Mouse (Mus musculus) embryonic facial prominence, embryonic 13.5 days (tissue): ENCODE measurements around the gene Prkg1. TPM values are rescaled to one million over a fixed set of nuclear protein-coding genes. Genes with fewer than 3 reads are reported as not detected.
"Not testable (repeated sequence)": the region's sequence is repeated elsewhere in the genome, so short reads cannot be mapped to it uniquely, and the experiment has no call there.

Experiments
- ATAC-seq: fragments of 200-750 bp; cut with Nextera tagmentation; 2 replicates; pipeline ENCODE4 v1.8.0; 2017; ENCODE audit warnings: low read depth; ENCODE audit not compliant: insufficient number of reproducible peaks, insufficient read depth, low FRiP score, low TSS enrichment
- H3K27ac ChIP-seq: fragments of 300-500 bp; sonication (generic); 2 replicates; pipeline ENCODE4 v1.5.1; 2015; ENCODE audit warnings: moderate library complexity, mild to moderate bottlenecking, inconsistent platforms
- H3K27me3 ChIP-seq: fragments of 300-500 bp; sonication (generic); 2 replicates; pipeline ENCODE4 v1.6.1; 2015; ENCODE audit warnings: mild to moderate bottlenecking, inconsistent platforms
- H3K36me3 ChIP-seq: fragments of 300-500 bp; sonication (generic); 2 replicates; pipeline ENCODE4 v1.6.1; 2015; ENCODE audit warnings: mild to moderate bottlenecking, inconsistent platforms
- H3K4me1 ChIP-seq: fragments of 300-500 bp; sonication (generic); 2 replicates; pipeline ENCODE4 v1.6.1; 2015; ENCODE audit warnings: inconsistent platforms
- H3K4me2 ChIP-seq: fragments of 300-500 bp; sonication (generic); 2 replicates; pipeline ENCODE4 v1.6.1; 2015; ENCODE audit warnings: moderate library complexity, mild to moderate bottlenecking, inconsistent platforms
- H3K4me3 ChIP-seq: fragments of 300-500 bp; sonication (generic); 2 replicates; pipeline ENCODE4 v1.5.1; 2015; ENCODE audit warnings: mild to moderate bottlenecking, inconsistent platforms
- H3K9ac ChIP-seq: fragments of 300-500 bp; sonication (generic); 2 replicates; pipeline ENCODE4 v1.6.1; 2015; ENCODE audit warnings: mild to moderate bottlenecking, inconsistent platforms
- H3K9me3 ChIP-seq: fragments of 300-500 bp; sonication (generic); 2 replicates; pipeline ENCODE4 v1.6.1; 2016; ENCODE audit warnings: inconsistent platforms
- WGBS: fragments of 180-500 bp; shearing (Covaris S2); methylation state at CpG from one replicate; pipeline ENCODE4 v1.1.7; 2015; ENCODE audit warnings: mixed read lengths; 5-methylcytosine and 5-hydroxymethylcytosine counted together
- polyA plus RNA-seq: library from polyadenylated mRNA; unstranded; fragments of >200 nt; fragmentation: Nextera tagmentation; extraction: Ambion mirVana; gene quantifications from 2 replicates; pipeline ENCODE4 v1.2.1, GENCODE M21; 2015

Prkg1 gene
- polyA plus RNA-seq, 1 experiment from 2014 or later = 9.1 TPM

GRCm38 (mm10) chr19:31279797-31280486 lies 484.9 kb downstream of the Prkg1 start:
- Histone ChIP-seq H3K9me3 (no peaks in the 10 kb centered on the region), H3K4me1 (no peaks in the 10 kb centered on the region), H3K27ac (no peak overlapping the region), H3K27me3 (no peaks in the 10 kb centered on the region), H3K4me3 (no peak overlapping the region), H3K4me2 (no peak overlapping the region), H3K36me3 (no peaks in the 10 kb centered on the region), H3K9ac (no peak overlapping the region)
- 78% methylated on average over 7 of the region's 7 CpGs for WGBS
- ATAC-seq = no peak

- H3K9me3 ChIP-seq = no peaks in the 10 kb centered on the region
- H3K4me3 ChIP-seq = no peak overlapping the region
- H3K9ac ChIP-seq = no peak overlapping the region
- no peaks in the 10 kb centered on the region for H3K27me3 ChIP-seq
- WGBS = 90% methylated on average over 1 of the region's 1 CpGs
- no peak overlapping the region for H3K4me2 ChIP-seq
- H3K27ac ChIP-seq = no peak overlapping the region
- H3K4me1 ChIP-seq = peaks cover 9% of the 10 kb centered on the region
- ATAC-seq = no peak
- H3K36me3 ChIP-seq = no peaks in the 10 kb centered on the region
Measured at GRCm38 (mm10) chr19:31262438-31262837, 502.4 kb downstream of the Prkg1 start.

- Histone ChIP-seq H3K36me3 (no peaks in the 10 kb centered on the region), H3K9me3 (no peaks in the 10 kb centered on the region), H3K4me1 (peaks cover 9% of the 10 kb centered on the region), H3K27ac (peak overlapping the region; percentile 51; the same call in 1 of the 2 replicates), H3K9ac (no peak overlapping the region), H3K4me2 (no peak overlapping the region), H3K4me3 (no peak overlapping the region), H3K27me3 (no peaks in the 10 kb centered on the region)
- ATAC-seq = no peak
Measured at GRCm38 (mm10) chr19:31260494-31260893, 504.3 kb downstream of the Prkg1 start.

- Histone ChIP-seq H3K9ac (no peak overlapping the region), H3K4me1 (peaks cover 6% of the 10 kb centered on the region), H3K27me3 (no peaks in the 10 kb centered on the region), H3K9me3 (no peaks in the 10 kb centered on the region), H3K36me3 (no peaks in the 10 kb centered on the region), H3K27ac (no peak overlapping the region), H3K4me2 (no peak overlapping the region), H3K4me3 (no peak overlapping the region)
- ATAC-seq = no peak
- 42% methylated on average over 2 of the region's 2 CpGs for WGBS
Measured at GRCm38 (mm10) chr19:31255780-31256179, 509.1 kb downstream of the Prkg1 start.

GRCm38 (mm10) chr19:31232410-31232809 lies 532.4 kb downstream of the Prkg1 start:
- Histone ChIP-seq H3K9ac (no peak overlapping the region), H3K4me3 (no peak overlapping the region), H3K27me3 (no peaks in the 10 kb centered on the region), H3K4me2 (no peak overlapping the region), H3K27ac (no peak overlapping the region), H3K4me1 (no peaks in the 10 kb centered on the region), H3K9me3 (no peaks in the 10 kb centered on the region), H3K36me3 (no peaks in the 10 kb centered on the region)
- no peak for ATAC-seq

GRCm38 (mm10) chr19:31228385-31228784 lies 536.4 kb downstream of the Prkg1 start:
- WGBS = 82% methylated on average over 3 of the region's 3 CpGs

GRCm38 (mm10) chr19:31223457-31223856 lies 541.4 kb downstream of the Prkg1 start:
- no peaks in the 10 kb centered on the region for H3K27me3 ChIP-seq
- H3K4me1 ChIP-seq = no peaks in the 10 kb centered on the region
- no peak overlapping the region for H3K4me2 ChIP-seq
- H3K4me3 ChIP-seq = no peak overlapping the region
- ATAC-seq = no peak
- no peak overlapping the region for H3K27ac ChIP-seq
- H3K9ac ChIP-seq = no peak overlapping the region
- no peaks in the 10 kb centered on the region for H3K36me3 ChIP-seq
- 95% methylated on average over 1 of the region's 1 CpGs for WGBS
- H3K9me3 ChIP-seq = no peaks in the 10 kb centered on the region

More at GRCm38 (mm10) chr19:31228385-31228784, 536.4 kb downstream of the Prkg1 start:
- H3K4me3 ChIP-seq = no peak overlapping the region
- H3K9ac ChIP-seq = no peak overlapping the region
- H3K4me1 ChIP-seq = no peaks in the 10 kb centered on the region
- no peak for ATAC-seq
- H3K4me2 ChIP-seq = no peak overlapping the region
- no peaks in the 10 kb centered on the region for H3K36me3 ChIP-seq
- no peaks in the 10 kb centered on the region for H3K27me3 ChIP-seq
- no peak overlapping the region for H3K27ac ChIP-seq
- H3K9me3 ChIP-seq = no peaks in the 10 kb centered on the region

- 82% methylated on average over 4 of the region's 4 CpGs for WGBS
- ATAC-seq = not testable (repeated sequence)
Measured at GRCm38 (mm10) chr19:31219261-31219660, 545.6 kb downstream of the Prkg1 start.

GRCm38 (mm10) chr19:31210850-31211249 lies 554.0 kb downstream of the Prkg1 start:
- no peaks in the 10 kb centered on the region for H3K27me3 ChIP-seq
- no peaks in the 10 kb centered on the region for H3K9me3 ChIP-seq
- no peaks in the 10 kb centered on the region for H3K36me3 ChIP-seq
- H3K4me3 ChIP-seq = no peak overlapping the region
- H3K4me2 ChIP-seq = no peak overlapping the region
- ATAC-seq = no peak
- no peak overlapping the region for H3K9ac ChIP-seq
- 67% methylated on average over 3 of the region's 3 CpGs for WGBS
- H3K4me1 ChIP-seq = 0 out of 2 replicates have a peak, but pooled peaks cover 3% of the 10 kb centered on the region
- no peak overlapping the region for H3K27ac ChIP-seq

More at GRCm38 (mm10) chr19:31219261-31219660, 545.6 kb downstream of the Prkg1 start:
- H3K4me2 ChIP-seq, H3K36me3 ChIP-seq, H3K27ac ChIP-seq, H3K9ac ChIP-seq, H3K4me3 ChIP-seq, H3K9me3 ChIP-seq, H3K4me1 ChIP-seq, H3K27me3 ChIP-seq: not testable (repeated sequence)

GRCm38 (mm10) chr19:31210449-31210848 lies 554.4 kb downstream of the Prkg1 start:
- H3K9me3 ChIP-seq = no peaks in the 10 kb centered on the region

GRCm38 (mm10) chr19:31199583-31199982 lies 565.2 kb downstream of the Prkg1 start:
- Histone ChIP-seq H3K4me1 (no peaks in the 10 kb centered on the region), H3K27me3 (no peaks in the 10 kb centered on the region), H3K9me3 (no peaks in the 10 kb centered on the region), H3K4me3 (no peak overlapping the region), H3K9ac (no peak overlapping the region), H3K27ac (no peak overlapping the region), H3K4me2 (0 out of 2 replicates have a peak overlapping the region, but pooled peaks have one; percentile 0), H3K36me3 (no peaks in the 10 kb centered on the region)
- WGBS = 39% methylated on average over 5 of the region's 5 CpGs
- no peak for ATAC-seq

More at GRCm38 (mm10) chr19:31210449-31210848, 554.4 kb downstream of the Prkg1 start:
- H3K4me3 ChIP-seq = no peak overlapping the region
- ATAC-seq = no peak
- H3K27ac ChIP-seq = no peak overlapping the region
- H3K36me3 ChIP-seq = no peaks in the 10 kb centered on the region
- H3K4me2 ChIP-seq = no peak overlapping the region
- 32% methylated on average over 2 of the region's 2 CpGs for WGBS
- H3K9ac ChIP-seq = no peak overlapping the region
- H3K4me1 ChIP-seq = 0 out of 2 replicates have a peak, but pooled peaks cover 3% of the 10 kb centered on the region
- H3K27me3 ChIP-seq = no peaks in the 10 kb centered on the region

GRCm38 (mm10) chr19:31198461-31198860 lies 566.4 kb downstream of the Prkg1 start:
- no peak for ATAC-seq
- no peak overlapping the region for H3K27ac ChIP-seq
- H3K4me3 ChIP-seq = no peak overlapping the region
- no peaks in the 10 kb centered on the region for H3K4me1 ChIP-seq
- H3K9ac ChIP-seq = no peak overlapping the region
- no peak overlapping the region for H3K4me2 ChIP-seq
- H3K36me3 ChIP-seq = no peaks in the 10 kb centered on the region
- H3K9me3 ChIP-seq = no peaks in the 10 kb centered on the region
- no peaks in the 10 kb centered on the region for H3K27me3 ChIP-seq
- 74% methylated on average over 4 of the region's 4 CpGs for WGBS
